Mouse (Mus musculus) lung, embryonic 16.5 days (tissue): ENCODE results near the gene Tmco5. TPM values are rescaled to one million over a fixed set of nuclear protein-coding genes. Genes with fewer than 3 reads are reported as not detected.

ENCODE experiments used
- ATAC-seq: fragments of 200-750 bp; cut with Nextera tagmentation; 2 replicates; pipeline ENCODE4 v1.8.0; 2017; ENCODE audit warnings: low read depth, mild to moderate bottlenecking, moderate library complexity
- H3K27ac ChIP-seq: fragments of 300-500 bp; sonication (generic); 2 replicates; pipeline ENCODE4 v1.5.1; 2014; ENCODE audit warnings: mild to moderate bottlenecking, control low read depth, low read length
- H3K27me3 ChIP-seq: fragments of 300-500 bp; sonication (generic); 2 replicates; pipeline ENCODE4 v1.6.1; 2014; ENCODE audit warnings: low read depth, low read length, mixed read lengths; ENCODE audit not compliant: control insufficient read depth, insufficient read depth
- H3K36me3 ChIP-seq: fragments of 300-500 bp; sonication (generic); 2 replicates; pipeline ENCODE4 v1.6.1; 2014; ENCODE audit warnings: low read length; ENCODE audit not compliant: control insufficient read depth, insufficient read depth
- H3K4me1 ChIP-seq: fragments of 300-500 bp; sonication (generic); replicated peaks from 2 replicates; pipeline ENCODE4 v1.6.1; 2014; ENCODE audit warnings: low read length, mixed read lengths; ENCODE audit not compliant: control insufficient read depth, insufficient read depth
- H3K4me2 ChIP-seq: fragments of 300-500 bp; sonication (generic); 2 replicates; pipeline ENCODE4 v1.6.1; 2014; ENCODE audit warnings: low read depth, low read length, control low read depth
- H3K4me3 ChIP-seq: fragments of 300-500 bp; sonication (generic); 2 replicates; pipeline ENCODE4 v1.5.1; 2014; ENCODE audit warnings: mild to moderate bottlenecking, low read length, control low read depth
- H3K9ac ChIP-seq: fragments of 300-500 bp; sonication (generic); 2 replicates; pipeline ENCODE4 v1.6.1; 2014; ENCODE audit warnings: low read length, control low read depth
- H3K9me3 ChIP-seq: fragments of 300-500 bp; sonication (generic); 2 replicates; pipeline ENCODE4 v1.6.1; 2016; ENCODE audit warnings: low read length; ENCODE audit not compliant: control insufficient read depth
- WGBS: fragments of 180-500 bp; shearing (Covaris S2); extraction: QIAGEN DNeasy Blood & Tissue Kit; methylation state at CpG from one replicate; pipeline ENCODE4 v1.1.7; 2014; 5-methylcytosine and 5-hydroxymethylcytosine counted together
- polyA plus RNA-seq: library from polyadenylated mRNA; unstranded; fragments of >200 nt; fragmentation: Nextera tagmentation; extraction: Ambion mirVana; gene quantifications from 2 replicates; pipeline ENCODE4 v1.2.1, GENCODE M21; 2015

The Tmco5 gene
- polyA plus RNA-seq, 1 experiment from 2014 or later, result not detected

GRCm38 (mm10) chr2:116936371-116936770 lies 57.9 kb downstream of the Tmco5 start:
- Histone ChIP-seq H3K27ac (no peak overlapping the region), H3K27me3 (no peaks in the 10 kb centered on the region), H3K4me1 (peaks cover 5% of the 10 kb centered on the region), H3K4me2 (no peak overlapping the region), H3K9me3 (no peaks in the 10 kb centered on the region), H3K9ac (no peak overlapping the region), H3K36me3 (no peaks in the 10 kb centered on the region), H3K4me3 (no peak overlapping the region)
- no peak for ATAC-seq
- WGBS, result 43% methylated on average over 2 of the region's 2 CpGs

- Histone ChIP-seq H3K27me3 (no peaks in the 10 kb centered on the region), H3K36me3 (no peaks in the 10 kb centered on the region), H3K4me2 (no peak overlapping the region), H3K4me1 (peaks cover 11% of the 10 kb centered on the region), H3K27ac (no peak overlapping the region), H3K9me3 (no peaks in the 10 kb centered on the region), H3K9ac (no peak overlapping the region), H3K4me3 (no peak overlapping the region)
- no peak for ATAC-seq
- 86% methylated on average over 1 of the region's 1 CpGs for WGBS
Measured at GRCm38 (mm10) chr2:116937166-116937565, 58.7 kb downstream of the Tmco5 start.

- 16% methylated on average over 3 of the region's 3 CpGs for WGBS
Measured at GRCm38 (mm10) chr2:116941816-116942215, 63.3 kb downstream of the Tmco5 start.

More at GRCm38 (mm10) chr2:116941816-116942215, 63.3 kb downstream of the Tmco5 start:
- H3K4me3 ChIP-seq, result no peak overlapping the region
- no peaks in the 10 kb centered on the region for H3K36me3 ChIP-seq
- H3K9me3 ChIP-seq, result no peaks in the 10 kb centered on the region
- no peak overlapping the region for H3K9ac ChIP-seq
- peak overlapping the region; percentile 28; the same call in 1 of the 2 replicates for H3K4me2 ChIP-seq
- peaks cover 22% of the 10 kb centered on the region for H3K4me1 ChIP-seq
- H3K27me3 ChIP-seq, result no peaks in the 10 kb centered on the region
- ATAC-seq, result peak; percentile 79
- peak overlapping the region; percentile 89 for H3K27ac ChIP-seq

Other genes with a start within 250 kb of the Tmco5 start
- 9.8 and 10.4 TPM in 2 replicates for gene Spred1, start 242.7 kb downstream of the Tmco5 start, polyA plus RNA-seq